Mouse (Mus musculus): Measurements from ENCODE around the gene Khnyn. TPM values are rescaled to one million over a fixed set of nuclear protein-coding genes. Genes with fewer than 3 reads are reported as not detected.
A peak's percentile ranks its signal among the peaks of the same experiment; 100 is the strongest.

Khnyn gene
- total RNA-seq, 4 experiments from 2014 or later, result 13.4 to 14.0 (median 13.7) TPM

GRCm38 (mm10) chr14:55918240-55919082 is 33.7 kb downstream of the Khnyn start:
- DNase-seq (ENCODE audit: low spot score in 2 of 2), result peak; percentile 48 to 84

- DNase-seq (ENCODE audit: low spot score in 2 of 2), result no peak
Observed at GRCm38 (mm10) chr14:55922475-55923232, 37.9 kb downstream of the Khnyn start.

GRCm38 (mm10) chr14:55926847-55927246 is 42.1 kb downstream of the Khnyn start:
- DNase-seq (ENCODE audit: low spot score in 2 of 2), result no peak

GRCm38 (mm10) chr14:55929263-55929997 is 44.7 kb downstream of the Khnyn start:
- DNase-seq (ENCODE audit: low spot score in 2 of 2), result no peak

GRCm38 (mm10) chr14:55933586-55933985 is 48.8 kb downstream of the Khnyn start:
- no peak for DNase-seq (ENCODE audit: low spot score in 2 of 2)

GRCm38 (mm10) chr14:55940070-55940800 is 55.5 kb downstream of the Khnyn start:
- no peak for DNase-seq (ENCODE audit: low spot score in 2 of 2)

- no peak for DNase-seq (ENCODE audit: low spot score in 2 of 2)
Observed at GRCm38 (mm10) chr14:55943601-55944000, 58.9 kb downstream of the Khnyn start.

- DNase-seq (ENCODE audit: low spot score in 2 of 2), result no peak
Observed at GRCm38 (mm10) chr14:55944575-55944974, 59.8 kb downstream of the Khnyn start, which contains the start of gene Cma1. Gene Cma1, minus strand, starts transcription at chr14:55944675.

GRCm38 (mm10) chr14:55946269-55946969 is 61.7 kb downstream of the Khnyn start:
- DNase-seq (ENCODE audit: low spot score in 2 of 2), result no peak

Other genes with a start within 250 kb of the Khnyn start
- 100 to 1,000 TPM; 121 to 153 (median 140) TPM for gene Ipo4, start 249.0 kb upstream of the Khnyn start, total RNA-seq (2022)
- gene Gm49378, start 247.1 kb upstream of the Khnyn start, total RNA-seq (2022), result 1 to 10 TPM; 4.2 to 7.5 (median 5.5) TPM
- gene Tm9sf1, start 241.1 kb upstream of the Khnyn start, total RNA-seq (2022), result 10 to 100 TPM; 40.6 to 49.6 (median 44.7) TPM
- gene Tssk4, start 234.8 kb upstream of the Khnyn start, total RNA-seq (2022), result 1 to 10 TPM; 1.2 to 1.9 (median 1.7) TPM
- gene Mdp1, start 224.4 kb upstream of the Khnyn start, total RNA-seq (2022), result 10 to 100 TPM; 47.1 to 51.1 (median 49.6) TPM
- gene Gmpr2, start 213.0 kb upstream of the Khnyn start, total RNA-seq (2022), result 10 to 100 TPM; 25.2 to 31.1 (median 28.6) TPM
- gene Nedd8, start 212.8 kb upstream of the Khnyn start, total RNA-seq (2022), result 100 to 1,000 TPM; 290 to 309 (median 300) TPM
- gene Tinf2, start 203.1 kb upstream of the Khnyn start, total RNA-seq (2022), result 10 to 100 TPM; 12.2 to 20.8 (median 16.0) TPM
- gene Tgm1, start 171.0 kb upstream of the Khnyn start, total RNA-seq (2022), result 1 to 10 TPM in 2 of 4 experiments, not detected in 2; 5.4 to 8.2 TPM
- gene Rabggta, start 162.7 kb upstream of the Khnyn start, total RNA-seq (2022), result 10 to 100 TPM; 42.8 to 53.5 (median 44.8) TPM
- 100 to 1,000 TPM in 3 of 4 experiments, 10 to 100 TPM in 1; 86.6 to 148 (median 116) TPM for gene Dhrs1, start 139.3 kb upstream of the Khnyn start, total RNA-seq (2022)
- gene Nop9, start 139.3 kb upstream of the Khnyn start, total RNA-seq (2022), result 10 to 100 TPM; 11.8 to 14.0 (median 13.1) TPM
- 1 to 10 TPM; 1.4 to 3.0 (median 1.7) TPM for gene Cideb, start 126.5 kb upstream of the Khnyn start, total RNA-seq (2022)
- under 1 TPM in 3 of 4 experiments, not detected in 1; 0.16 to 0.23 (median 0.22) TPM for gene Ltb4r2, start 123.5 kb upstream of the Khnyn start, total RNA-seq (2022)
- gene Ltb4r1, start 119.0 kb upstream of the Khnyn start, total RNA-seq (2022), result under 1 TPM in 1 of 4 experiments, not detected in 3; 0.32 TPM
- gene Adcy4, start 100.9 kb upstream of the Khnyn start, total RNA-seq (2022), result 1 to 10 TPM; 3.4 to 6.8 (median 4.8) TPM
- 1 to 10 TPM in 1 of 4 experiments, under 1 TPM in 2, not detected in 1; 0.95 to 3.4 (median 0.99) TPM for gene Ripk3, start 96.1 kb upstream of the Khnyn start, total RNA-seq (2022)
- gene Nfatc4, start 61.8 kb upstream of the Khnyn start, total RNA-seq (2022), result 1 to 10 TPM; 1.4 to 2.0 (median 1.7) TPM
- 10 to 100 TPM in 2 of 4 experiments, 1 to 10 TPM in 2; 6.4 to 10.9 (median 9.3) TPM for gene Nynrin, start 30.9 kb upstream of the Khnyn start, total RNA-seq (2022)
- gene Cbln3, start 555 bp upstream of the Khnyn start, total RNA-seq (2022), result under 1 TPM; 0.20 to 0.43 (median 0.33) TPM
- 10 to 100 TPM; 66.0 to 86.3 (median 78.8) TPM for gene Sdr39u1, start 15.3 kb downstream of the Khnyn start, total RNA-seq (2022)
- gene Cma1, start 59.7 kb downstream of the Khnyn start, total RNA-seq (2022), result under 1 TPM in 1 of 4 experiments, not detected in 3; 0.39 TPM
- not detected for gene Cma2, start 66.0 kb downstream of the Khnyn start, total RNA-seq (2022)
- not detected for gene Mcpt1, start 133.0 kb downstream of the Khnyn start, total RNA-seq (2022)
- gene Mcpt9, start 145.5 kb downstream of the Khnyn start, total RNA-seq (2022), result not detected
- gene Mcpt2, start 157.1 kb downstream of the Khnyn start, total RNA-seq (2022), result not detected
- gene Mcpt4, start 177.4 kb downstream of the Khnyn start, total RNA-seq (2022), result under 1 TPM in 2 of 4 experiments, not detected in 2; 0.57 to 0.58 TPM
- gene Mcpt8, start 200.3 kb downstream of the Khnyn start, total RNA-seq (2022), result not detected
- not detected for gene Ctsg, start 217.6 kb downstream of the Khnyn start, total RNA-seq (2022)
- gene Gzme, start 235.7 kb downstream of the Khnyn start, total RNA-seq (2022), result not detected
- gene Gzmd, start 247.7 kb downstream of the Khnyn start, total RNA-seq (2022), result not detected